Mouse (Mus musculus): Measurements from ENCODE around the gene Galnt2. TPM values are rescaled to one million over a fixed set of nuclear protein-coding genes. Genes with fewer than 3 reads are reported as not detected.
A peak's percentile ranks its signal among the peaks of the same experiment; 100 is the strongest.

Gene Galnt2
- polyA plus RNA-seq, 1 experiment from 2014 or later = 77.9 TPM

- Histone ChIP-seq H3K27ac (ENCODE audit: poor library complexity, severe bottlenecking) (no peak overlapping the region), H3K9me3 (replicated peaks) (no peaks in the 10 kb centered on the region), H3K4me2 (no peak overlapping the region), H3K27me3 (replicated peaks) (peaks cover 58% of the 10 kb centered on the region), H3K4me3 (no peak overlapping the region), H3K9ac (no peak overlapping the region), H3K4me1 (replicated peaks) (peaks cover 8% of the 10 kb centered on the region; the same call in 1 of the 2 replicates), H3K36me3 (no peaks in the 10 kb centered on the region)
- WGBS = 72% methylated on average over 7 of the region's 7 CpGs
- no peak for ATAC-seq (ENCODE audit: insufficient number of reproducible peaks, low FRiP score)
Observed at GRCm38 (mm10) chr8:124198230-124198629, 33.0 kb upstream of the Galnt2 start.

GRCm38 (mm10) chr8:124200400-124200799, 30.8 kb upstream of the Galnt2 start:
- no peak for ATAC-seq (ENCODE audit: insufficient number of reproducible peaks, low FRiP score)
- Histone ChIP-seq H3K4me3 (no peak overlapping the region), H3K9me3 (replicated peaks) (no peaks in the 10 kb centered on the region), H3K27ac (ENCODE audit: poor library complexity, severe bottlenecking) (no peak overlapping the region), H3K36me3 (no peaks in the 10 kb centered on the region), H3K4me1 (replicated peaks) (peaks cover 8% of the 10 kb centered on the region; the same call in 1 of the 2 replicates), H3K9ac (no peak overlapping the region), H3K4me2 (no peak overlapping the region), H3K27me3 (replicated peaks) (peaks cover 53% of the 10 kb centered on the region)
- 68% methylated on average over 7 of the region's 7 CpGs for WGBS

GRCm38 (mm10) chr8:124201706-124202105, 29.5 kb upstream of the Galnt2 start:
- Histone ChIP-seq H3K4me2 (no peak overlapping the region), H3K27me3 (replicated peaks) (peaks cover 41% of the 10 kb centered on the region), H3K4me1 (replicated peaks) (no peaks in the 10 kb centered on the region), H3K36me3 (no peaks in the 10 kb centered on the region), H3K9me3 (replicated peaks) (no peaks in the 10 kb centered on the region), H3K27ac (ENCODE audit: poor library complexity, severe bottlenecking) (no peak overlapping the region), H3K4me3 (no peak overlapping the region), H3K9ac (no peak overlapping the region)
- 79% methylated on average over 8 of the region's 8 CpGs for WGBS
- no peak for ATAC-seq (ENCODE audit: insufficient number of reproducible peaks, low FRiP score)

- 71% methylated on average over 5 of the region's 5 CpGs for WGBS
- Histone ChIP-seq H3K9me3 (replicated peaks) (no peaks in the 10 kb centered on the region), H3K9ac (no peak overlapping the region), H3K27me3 (replicated peaks) (peaks cover 29% of the 10 kb centered on the region), H3K36me3 (no peaks in the 10 kb centered on the region), H3K4me2 (no peak overlapping the region), H3K4me1 (replicated peaks) (no peaks in the 10 kb centered on the region), H3K27ac (ENCODE audit: poor library complexity, severe bottlenecking) (no peak overlapping the region), H3K4me3 (no peak overlapping the region)
- ATAC-seq (ENCODE audit: insufficient number of reproducible peaks, low FRiP score) = no peak
Observed at GRCm38 (mm10) chr8:124202895-124203294, 28.3 kb upstream of the Galnt2 start.

DNA sequence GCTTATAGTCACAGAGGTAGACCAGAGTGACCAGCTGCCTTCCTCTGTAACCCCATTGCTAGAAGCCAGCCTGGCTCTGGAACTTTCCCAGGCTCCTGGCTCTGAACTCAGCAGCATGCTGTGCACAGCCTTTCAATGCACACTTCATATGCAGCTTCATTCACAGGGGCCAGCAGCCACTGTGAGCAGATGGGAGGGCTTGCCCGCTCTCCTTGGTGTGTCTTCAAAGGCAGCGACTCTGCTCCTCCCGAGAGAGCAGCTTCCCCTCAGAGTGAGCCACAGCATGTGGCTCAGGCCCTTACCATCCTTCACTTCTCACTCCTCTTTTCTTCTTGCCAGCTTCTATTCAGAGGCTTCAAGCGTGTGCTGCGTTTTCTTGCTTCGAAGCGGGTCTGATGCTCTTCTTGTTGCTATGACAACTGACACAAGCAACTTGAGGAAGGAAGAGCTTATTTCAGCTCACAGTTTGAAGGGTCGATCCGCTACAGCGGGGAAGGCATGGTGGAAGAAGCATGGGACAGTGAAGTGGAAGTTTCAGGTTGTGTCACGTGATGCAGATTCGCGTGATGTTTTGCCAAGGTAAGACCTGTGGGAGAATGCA, 27.1 kb upstream of the Galnt2 start:
- 87% methylated on average over 13 of the region's 13 CpGs for WGBS
- Histone ChIP-seq H3K27ac (ENCODE audit: poor library complexity, severe bottlenecking) (no peak overlapping the region), H3K9me3 (replicated peaks) (no peaks in the 10 kb centered on the region), H3K27me3 (replicated peaks) (peaks cover 18% of the 10 kb centered on the region), H3K4me3 (no peak overlapping the region), H3K36me3 (no peaks in the 10 kb centered on the region), H3K4me1 (replicated peaks) (no peaks in the 10 kb centered on the region), H3K9ac (no peak overlapping the region), H3K4me2 (no peak overlapping the region)
- no peak for ATAC-seq (ENCODE audit: insufficient number of reproducible peaks, low FRiP score)

GRCm38 (mm10) chr8:124212148-124212547, 19.0 kb upstream of the Galnt2 start:
- peak; percentile 63; the same call in 1 of the 2 replicates for ATAC-seq (ENCODE audit: insufficient number of reproducible peaks, low FRiP score)
- no peaks in the 10 kb centered on the region for H3K9me3 ChIP-seq (replicated peaks)
- H3K4me1 ChIP-seq (replicated peaks) = peaks cover 12% of the 10 kb centered on the region
- no peak overlapping the region for H3K4me3 ChIP-seq
- WGBS = 32% methylated on average over 2 of the region's 2 CpGs
- 0 out of 2 replicates have a peak, but pooled peaks cover 5% of the 10 kb centered on the region for H3K27me3 ChIP-seq (replicated peaks)
- H3K4me2 ChIP-seq = no peak overlapping the region
- H3K9ac ChIP-seq = no peak overlapping the region
- H3K27ac ChIP-seq (ENCODE audit: poor library complexity, severe bottlenecking) = peak overlapping the region; percentile 63
- no peaks in the 10 kb centered on the region for H3K36me3 ChIP-seq

DNA sequence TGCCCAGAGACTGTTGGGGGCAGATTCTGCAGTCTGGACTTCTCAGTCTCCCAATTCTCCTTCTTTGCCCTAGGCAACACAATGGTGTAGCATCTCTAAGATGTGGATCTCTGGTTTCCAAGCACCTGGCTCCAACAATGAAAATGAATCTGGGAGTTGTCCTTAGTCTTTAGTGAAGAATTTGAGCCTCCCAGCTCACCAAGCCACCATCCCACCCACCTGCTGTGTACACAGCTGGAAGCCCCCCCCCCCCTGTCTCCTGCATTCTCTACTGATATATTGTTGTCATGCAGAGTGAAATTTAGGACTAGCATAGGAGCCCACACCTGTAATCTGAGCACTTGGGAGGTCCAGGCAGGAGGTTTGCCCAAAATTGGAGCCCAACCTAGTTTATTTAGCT, 14.2 kb upstream of the Galnt2 start:
- no peak overlapping the region for H3K9ac ChIP-seq
- H3K4me2 ChIP-seq = no peak overlapping the region
- no peak overlapping the region for H3K4me3 ChIP-seq
- ATAC-seq (ENCODE audit: insufficient number of reproducible peaks, low FRiP score) = no peak
- no peak overlapping the region for H3K27ac ChIP-seq (ENCODE audit: poor library complexity, severe bottlenecking)
- H3K27me3 ChIP-seq (replicated peaks) = 0 out of 2 replicates have a peak, but pooled peaks cover 5% of the 10 kb centered on the region
- peaks cover 11% of the 10 kb centered on the region for H3K4me1 ChIP-seq (replicated peaks)
- no peaks in the 10 kb centered on the region for H3K9me3 ChIP-seq (replicated peaks)
- no peaks in the 10 kb centered on the region for H3K36me3 ChIP-seq

GRCm38 (mm10) chr8:124229883-124230282, 1.3 kb upstream of the Galnt2 start:
- H3K27me3 ChIP-seq (replicated peaks) = no peaks in the 10 kb centered on the region
- H3K4me2 ChIP-seq = peak overlapping the region; percentile 85
- H3K4me3 ChIP-seq = no peak overlapping the region
- H3K4me1 ChIP-seq (replicated peaks) = peaks cover 40% of the 10 kb centered on the region
- H3K9ac ChIP-seq = no peak overlapping the region
- H3K9me3 ChIP-seq (replicated peaks) = no peaks in the 10 kb centered on the region
- no peak for ATAC-seq (ENCODE audit: insufficient number of reproducible peaks, low FRiP score)
- 46% methylated on average over 2 of the region's 2 CpGs for WGBS
- H3K27ac ChIP-seq (ENCODE audit: poor library complexity, severe bottlenecking) = peak overlapping the region; percentile 87
- no peaks in the 10 kb centered on the region for H3K36me3 ChIP-seq

DNA sequence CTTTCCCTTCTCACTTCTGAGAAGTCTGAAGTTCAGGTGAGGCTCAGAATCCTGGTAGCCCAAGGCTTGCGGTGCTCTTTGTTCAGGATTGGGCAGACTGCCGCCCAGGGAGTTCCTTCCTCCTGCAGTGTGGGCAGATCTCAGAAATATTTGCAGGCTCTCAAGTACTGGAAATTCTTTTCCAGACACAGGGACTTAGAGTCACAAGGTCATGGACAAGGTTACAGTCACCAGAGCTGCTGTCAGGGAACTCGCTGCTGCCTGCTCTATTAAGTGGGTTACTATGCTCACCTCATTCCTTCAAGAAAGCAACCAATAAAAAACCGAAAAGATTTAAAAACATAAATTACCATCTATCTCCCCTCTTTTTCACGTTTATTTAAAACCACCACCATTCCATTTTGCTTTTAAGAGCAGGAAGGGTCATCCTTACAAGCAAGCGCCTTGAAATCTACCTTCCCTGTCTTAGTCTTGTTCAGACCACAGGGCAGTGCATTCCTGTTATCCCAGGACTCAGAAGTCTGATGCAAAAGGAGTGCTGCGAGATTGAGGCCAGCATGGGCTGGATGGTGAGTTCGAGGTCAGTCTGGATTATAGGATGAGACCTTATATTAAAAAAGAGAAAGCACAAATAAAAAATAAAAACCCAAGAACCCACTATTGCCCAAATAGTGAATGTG, 555 bp upstream of the Galnt2 start:
- Histone ChIP-seq H3K4me3 (peak overlapping the region; percentile 88), H3K4me2 (peak overlapping the region; percentile 85), H3K9ac (0 out of 2 replicates have a peak overlapping the region, but pooled peaks have one; percentile 51), H3K27ac (ENCODE audit: poor library complexity, severe bottlenecking) (peak overlapping the region; percentile 87), H3K27me3 (replicated peaks) (no peaks in the 10 kb centered on the region), H3K4me1 (replicated peaks) (peaks cover 43% of the 10 kb centered on the region), H3K9me3 (replicated peaks) (no peaks in the 10 kb centered on the region), H3K36me3 (no peaks in the 10 kb centered on the region)
- WGBS = 35% methylated on average over 8 of the region's 8 CpGs
- no peak for ATAC-seq (ENCODE audit: insufficient number of reproducible peaks, low FRiP score)

DNA sequence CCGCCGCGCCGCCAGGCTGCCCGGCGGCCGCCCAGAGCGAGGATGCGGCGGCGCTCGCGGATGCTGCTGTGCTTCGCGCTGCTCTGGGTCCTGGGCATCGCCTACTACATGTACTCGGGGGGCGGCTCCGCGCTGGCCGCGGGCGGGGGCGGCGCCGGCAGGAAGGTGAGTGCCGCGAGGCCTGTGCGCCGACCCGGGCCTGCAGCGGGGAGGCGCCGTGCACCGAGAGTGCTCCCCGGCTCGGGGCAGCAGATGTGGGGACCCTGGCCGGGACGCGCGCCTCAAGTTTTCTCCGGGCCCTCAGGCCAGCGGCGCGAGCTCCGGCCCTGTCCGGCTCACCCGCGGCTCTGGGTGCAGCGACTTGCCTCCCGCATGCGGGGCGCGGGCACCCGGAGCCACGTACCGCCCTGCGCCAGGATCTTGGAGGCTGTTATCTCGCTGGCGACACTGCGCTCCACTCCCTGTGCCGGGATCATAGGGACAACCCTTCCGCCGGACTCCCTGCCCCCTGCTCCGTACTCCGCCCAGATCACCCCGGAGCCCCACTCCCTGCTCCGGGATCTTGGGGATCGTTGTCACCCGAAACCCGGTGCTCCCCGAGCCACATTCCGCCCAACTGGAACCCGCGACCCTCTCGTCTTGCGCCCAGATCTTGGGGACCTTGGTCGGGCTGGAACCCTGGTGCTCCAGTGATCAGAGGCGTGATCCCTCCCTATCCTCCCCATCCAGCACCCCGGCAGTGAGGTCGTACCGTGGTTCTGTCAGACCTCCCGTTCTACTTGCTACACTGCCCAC, 491 bp downstream of the Galnt2 start:
- H3K36me3 ChIP-seq = no peaks in the 10 kb centered on the region
- H3K4me2 ChIP-seq = peak overlapping the region; percentile 85
- peaks cover 43% of the 10 kb centered on the region for H3K4me1 ChIP-seq (replicated peaks)
- peak overlapping the region; percentile 55; the same call in 1 of the 2 replicates for H3K27ac ChIP-seq (ENCODE audit: poor library complexity, severe bottlenecking)
- WGBS = 2% methylated on average over 83 of the region's 83 CpGs
- peak; percentile 83 for ATAC-seq (ENCODE audit: insufficient number of reproducible peaks, low FRiP score)
- H3K27me3 ChIP-seq (replicated peaks) = no peaks in the 10 kb centered on the region
- peak overlapping the region; percentile 88 for H3K4me3 ChIP-seq
- H3K9me3 ChIP-seq (replicated peaks) = no peaks in the 10 kb centered on the region
- peak overlapping the region; percentile 93 for H3K9ac ChIP-seq

- 5% methylated on average over 18 of the region's 18 CpGs for WGBS
- Histone ChIP-seq H3K4me1 (replicated peaks) (peaks cover 43% of the 10 kb centered on the region), H3K4me2 (peak overlapping the region; percentile 85), H3K9ac (peak overlapping the region; percentile 93), H3K27me3 (replicated peaks) (no peaks in the 10 kb centered on the region), H3K27ac (ENCODE audit: poor library complexity, severe bottlenecking) (no peak overlapping the region), H3K36me3 (no peaks in the 10 kb centered on the region), H3K4me3 (peak overlapping the region; percentile 88), H3K9me3 (replicated peaks) (no peaks in the 10 kb centered on the region)
- ATAC-seq (ENCODE audit: insufficient number of reproducible peaks, low FRiP score) = no peak
Observed at GRCm38 (mm10) chr8:124232280-124232600, 1.0 kb downstream of the Galnt2 start.
